Mouse (Mus musculus) embryonic facial prominence, embryonic 11.5 days (tissue): ENCODE results near the gene Rbm41. TPM values are rescaled to one million over a fixed set of nuclear protein-coding genes. Genes with fewer than 3 reads are reported as not detected.

Source experiments
- ATAC-seq: fragments of 200-750 bp; cut with Nextera tagmentation; replicated peaks from 2 replicates; pipeline ENCODE4 v1.8.0; 2017; ENCODE audit warnings: low read depth; ENCODE audit not compliant: insufficient number of reproducible peaks, low FRiP score, low TSS enrichment
- DNase-seq: peaks from one replicate; pipeline ENCODE4 v3.0.0-alpha.2; 2015; ENCODE audit warnings: low spot score
- H3K27ac ChIP-seq: fragments of 300-500 bp; sonication (generic); replicated peaks from 2 replicates; pipeline ENCODE4 v1.5.1; 2014; ENCODE audit warnings: mild to moderate bottlenecking, low read depth, low read length, control low read depth
- H3K27me3 ChIP-seq: fragments of 300-500 bp; sonication (generic); 2 replicates; pipeline ENCODE4 v1.6.1; 2014; ENCODE audit warnings: mild to moderate bottlenecking, low read length, moderate library complexity, mixed read lengths; ENCODE audit not compliant: control insufficient read depth, insufficient read depth
- H3K36me3 ChIP-seq: fragments of 300-500 bp; sonication (generic); replicated peaks from 2 replicates; pipeline ENCODE4 v1.6.1; 2014; ENCODE audit warnings: low read depth, mild to moderate bottlenecking, low read length, moderate library complexity, mixed read lengths; ENCODE audit not compliant: control insufficient read depth, insufficient read depth
- H3K4me1 ChIP-seq: fragments of 300-500 bp; sonication (generic); 2 replicates; pipeline ENCODE4 v1.6.1; 2014; ENCODE audit warnings: low read length, mixed read lengths; ENCODE audit not compliant: control insufficient read depth, insufficient read depth
- H3K4me2 ChIP-seq: fragments of 300-500 bp; sonication (generic); 2 replicates; pipeline ENCODE4 v1.6.1; 2014; ENCODE audit warnings: low read depth, mild to moderate bottlenecking, control low read depth, low read length, moderate library complexity
- H3K4me3 ChIP-seq: fragments of 300-500 bp; sonication (generic); 2 replicates; pipeline ENCODE4 v1.5.1; 2014; ENCODE audit warnings: low read depth, low read length, control low read depth
- H3K9ac ChIP-seq: fragments of 300-500 bp; sonication (generic); replicated peaks from 2 replicates; pipeline ENCODE4 v1.6.1; 2014; ENCODE audit warnings: mild to moderate bottlenecking, control low read depth, low read length
- H3K9me3 ChIP-seq: fragments of 300-500 bp; sonication (generic); replicated peaks from 2 replicates; pipeline ENCODE4 v1.6.1; 2016; ENCODE audit warnings: mild to moderate bottlenecking, low read length, inconsistent platforms, mixed read lengths; ENCODE audit not compliant: control insufficient read depth
- WGBS: fragments of 180-500 bp; shearing (Covaris S2); extraction: QIAGEN DNeasy Blood & Tissue Kit; methylation state at CpG from one replicate; pipeline ENCODE4 v1.1.7; 2014; 5-methylcytosine and 5-hydroxymethylcytosine counted together
- polyA plus RNA-seq: library from polyadenylated mRNA; unstranded; fragments of >200 nt; fragmentation: Nextera tagmentation; extraction: Ambion mirVana; gene quantifications from 2 replicates; pipeline ENCODE4 v1.2.1, GENCODE M21; 2014

Rbm41 gene
- 7.9 and 9.6 TPM in 2 replicates for polyA plus RNA-seq

DNA sequence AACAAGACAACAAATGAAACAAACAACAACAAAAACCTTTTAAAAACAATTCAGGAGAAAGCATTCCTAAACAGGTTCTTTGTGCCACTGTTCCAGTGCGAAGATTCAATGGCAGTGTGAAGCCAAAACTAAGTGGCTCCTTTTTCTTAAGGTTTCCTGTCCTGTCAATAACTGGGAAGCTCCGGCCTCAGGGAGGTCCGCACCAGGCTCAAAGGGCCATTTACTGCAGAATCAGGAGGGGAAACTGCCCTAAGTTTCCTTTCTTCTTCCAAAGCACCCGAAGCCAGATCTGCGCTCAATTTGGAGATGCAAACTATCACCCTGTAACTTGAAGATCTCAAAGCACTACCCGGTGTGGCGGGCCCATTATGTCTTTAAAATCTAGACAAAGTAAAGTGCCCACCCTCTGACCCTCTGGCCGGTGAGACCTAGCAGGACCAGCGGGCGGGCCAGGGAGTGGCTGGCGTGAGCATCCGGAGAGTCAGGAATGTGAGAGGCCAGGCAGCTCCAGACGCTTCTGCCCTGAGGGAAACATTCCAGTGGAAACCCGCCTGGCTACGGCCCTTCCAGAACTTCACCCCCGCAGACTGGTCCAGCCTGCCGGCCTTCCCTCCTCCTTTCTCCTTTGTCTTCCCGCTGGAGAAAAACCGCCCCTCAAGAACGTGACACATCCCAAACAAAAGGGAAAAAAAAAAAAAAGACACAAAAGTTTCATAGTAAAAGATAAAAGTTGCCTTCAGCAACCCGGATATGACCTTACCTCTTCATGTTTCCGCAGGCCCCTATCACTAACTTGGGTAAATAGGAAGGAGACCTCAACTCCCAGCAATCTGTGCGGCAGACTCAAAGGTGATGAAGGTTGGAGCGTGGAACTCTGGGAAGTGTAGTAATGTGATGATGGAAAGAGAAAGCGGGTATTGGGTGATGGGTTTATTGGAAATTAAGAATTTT, at the start of gene Rbm41:
TSS of gene Rbm41 (minus strand) at position 856 of the 951 bp plus-strand sequence.
- Histone ChIP-seq H3K9ac (peak within 1 kb of the TSS; percentile 60), H3K4me3 (peak within 1 kb of the TSS; percentile 47), H3K27me3 (no peaks in the 10 kb centered on the region), H3K4me2 (peak within 1 kb of the TSS; percentile 43), H3K27ac (no peak within 1 kb of the TSS), H3K9me3 (no peaks in the 10 kb centered on the region), H3K4me1 (no peaks in the 10 kb centered on the region), H3K36me3 (no peaks in the 10 kb centered on the region)
- ATAC-seq: peak; percentile 82
- DNase-seq: peak; percentile 77
- 16% methylated on average over 24 of the region's 25 CpGs for WGBS

DNA sequence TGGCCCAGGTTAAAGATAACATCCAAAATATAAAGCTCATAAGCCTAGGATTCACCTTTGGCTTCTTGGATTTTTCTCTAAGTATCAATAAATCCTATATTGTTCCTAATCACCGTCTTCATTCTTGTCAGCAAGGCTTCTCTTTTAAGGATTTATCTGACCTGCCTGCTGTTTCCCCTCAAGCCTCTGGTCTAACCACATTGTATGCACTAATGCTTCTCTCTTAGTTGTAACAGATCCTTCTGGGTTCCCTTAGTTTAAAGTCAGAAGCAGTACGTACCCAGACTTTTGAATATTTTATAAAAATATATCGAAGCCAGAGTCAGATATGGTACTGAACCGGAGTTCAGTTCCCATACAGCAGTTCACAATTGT, 283 bp upstream of the Rbm41 start:
- no peak for DNase-seq
- no peaks in the 10 kb centered on the region for H3K36me3 ChIP-seq
- no peak overlapping the region; the same call in 1 of the 2 replicates for H3K4me3 ChIP-seq
- no peak for ATAC-seq
- H3K4me2 ChIP-seq: no peak overlapping the region
- WGBS: 82% methylated on average over 4 of the region's 4 CpGs
- no peaks in the 10 kb centered on the region for H3K9me3 ChIP-seq
- H3K27ac ChIP-seq: no peak overlapping the region
- H3K9ac ChIP-seq: no peak overlapping the region
- H3K27me3 ChIP-seq: no peaks in the 10 kb centered on the region
- H3K4me1 ChIP-seq: no peaks in the 10 kb centered on the region

DNA sequence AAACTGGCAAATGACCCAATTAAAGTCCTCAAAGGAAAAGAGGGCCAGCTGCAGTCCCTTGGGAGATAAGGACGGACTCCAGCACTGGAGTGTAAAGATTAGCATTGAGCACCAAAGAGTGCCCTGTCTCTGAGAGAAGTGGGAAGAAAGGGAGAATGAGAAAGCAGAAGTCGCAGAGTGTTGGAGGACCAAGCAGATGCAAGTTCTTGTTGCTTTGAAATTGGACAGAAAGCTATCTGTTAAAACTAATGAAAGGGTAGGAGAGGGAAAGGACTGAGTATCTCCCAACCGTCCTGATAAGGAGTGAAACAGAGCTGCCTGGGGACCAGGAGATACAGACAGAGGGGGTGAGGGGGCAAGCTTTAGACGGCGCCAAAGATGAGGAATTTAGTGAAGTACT, 16.3 kb downstream of the Rbm41 start:
- H3K4me3 ChIP-seq: no peak overlapping the region
- 80% methylated on average over 5 of the region's 5 CpGs for WGBS
- DNase-seq: no peak
- no peaks in the 10 kb centered on the region for H3K27me3 ChIP-seq
- H3K9ac ChIP-seq: no peak overlapping the region
- no peak overlapping the region for H3K4me2 ChIP-seq
- no peaks in the 10 kb centered on the region for H3K4me1 ChIP-seq
- H3K36me3 ChIP-seq: no peaks in the 10 kb centered on the region
- no peak overlapping the region for H3K27ac ChIP-seq
- no peak for ATAC-seq
- no peaks in the 10 kb centered on the region for H3K9me3 ChIP-seq

DNA sequence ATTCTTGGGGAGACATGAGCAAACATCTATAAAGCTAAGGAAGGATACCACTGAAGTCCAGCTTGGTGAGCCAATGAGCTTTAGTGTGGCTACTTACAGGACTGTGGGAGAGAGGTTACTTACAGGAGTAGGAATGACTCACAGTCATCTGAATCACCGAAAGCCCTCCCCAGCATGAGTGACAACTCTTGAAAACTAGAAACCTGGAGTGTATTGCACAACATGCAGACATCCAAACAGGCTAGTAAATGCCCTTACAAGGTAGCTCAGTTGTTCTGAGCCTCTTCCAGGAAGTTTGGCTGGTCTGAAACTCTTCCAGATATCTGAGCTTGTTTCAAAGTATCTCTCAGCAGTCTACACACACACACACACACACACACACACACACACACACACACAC, 64.9 kb downstream of the Rbm41 start:
- Histone ChIP-seq H3K4me3 (no peak overlapping the region), H3K36me3 (no peaks in the 10 kb centered on the region), H3K27me3 (no peaks in the 10 kb centered on the region), H3K9me3 (no peaks in the 10 kb centered on the region), H3K9ac (no peak overlapping the region), H3K27ac (no peak overlapping the region), H3K4me1 (no peaks in the 10 kb centered on the region), H3K4me2 (no peak overlapping the region)
- 65% methylated on average over 1 of the region's 1 CpGs for WGBS
- no peak for ATAC-seq
- no peak for DNase-seq

DNA sequence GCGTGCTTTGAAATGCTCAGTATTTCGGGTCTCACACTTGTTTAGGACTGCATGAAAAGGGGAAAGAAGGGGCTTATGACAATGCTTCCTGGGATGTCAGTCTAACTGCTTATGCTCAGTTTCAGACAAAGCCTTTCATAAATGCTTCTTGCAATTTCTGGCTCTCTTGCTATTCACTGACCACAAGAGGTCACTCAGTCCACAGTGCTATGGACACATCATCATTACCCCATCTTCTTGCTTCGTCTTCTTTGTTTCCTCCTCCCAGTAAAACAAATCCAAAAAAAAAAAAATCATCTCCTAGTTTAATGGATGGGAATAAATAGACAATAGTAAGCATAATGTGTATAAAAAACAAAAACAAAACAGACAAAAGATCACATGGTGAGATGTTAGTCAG, 65.9 kb downstream of the Rbm41 start:
- no peak overlapping the region for H3K9ac ChIP-seq
- H3K4me3 ChIP-seq: no peak overlapping the region
- no peaks in the 10 kb centered on the region for H3K9me3 ChIP-seq
- DNase-seq: no peak
- WGBS: 77% methylated on average over 3 of the region's 3 CpGs
- H3K27me3 ChIP-seq: no peaks in the 10 kb centered on the region
- H3K4me1 ChIP-seq: no peaks in the 10 kb centered on the region
- H3K4me2 ChIP-seq: no peak overlapping the region
- no peaks in the 10 kb centered on the region for H3K36me3 ChIP-seq
- ATAC-seq: no peak
- no peak overlapping the region for H3K27ac ChIP-seq

DNA sequence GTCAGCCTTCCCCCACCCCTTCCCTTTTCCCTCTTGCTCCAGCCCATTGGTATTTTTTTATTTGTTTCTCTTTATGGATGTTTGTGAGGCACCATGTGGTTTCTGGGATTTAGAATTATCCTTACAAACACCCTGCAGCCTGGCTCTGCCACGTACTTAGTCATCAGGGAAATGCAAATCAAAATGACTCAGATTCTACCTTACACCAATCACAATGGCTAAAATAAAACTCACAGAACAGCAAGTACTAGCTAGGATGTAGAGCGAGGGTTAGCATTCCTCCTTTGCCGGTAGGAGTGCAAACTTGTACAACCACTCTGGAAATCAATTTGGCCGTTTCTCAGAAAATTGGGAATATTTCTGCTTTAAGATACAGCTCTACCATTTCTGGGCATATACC, 77.8 kb downstream of the Rbm41 start:
- WGBS: 83% methylated on average over 4 of the region's 4 CpGs

DNA sequence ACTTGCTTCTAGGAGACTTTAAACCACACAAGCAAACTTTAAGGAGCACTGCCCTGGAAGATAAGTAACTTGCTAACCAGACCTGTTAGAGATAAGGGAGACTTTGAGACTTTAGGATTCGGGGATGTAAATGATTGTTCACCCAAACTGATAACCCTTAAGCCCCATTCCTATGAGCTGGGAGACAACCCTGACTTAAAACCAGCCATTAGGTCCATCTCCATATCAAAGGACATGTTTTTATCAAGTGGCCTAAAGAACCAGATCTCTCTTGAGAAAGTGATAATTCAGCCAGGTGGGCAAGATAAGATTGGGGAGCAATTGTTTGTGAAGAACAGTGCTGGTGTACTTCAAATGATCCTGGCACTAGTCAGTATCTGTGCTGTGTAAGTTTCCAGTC, 107.0 kb downstream of the Rbm41 start:
- Histone ChIP-seq H3K4me3 (no peak overlapping the region), H3K4me1 (no peaks in the 10 kb centered on the region), H3K9ac (no peak overlapping the region), H3K27me3 (no peaks in the 10 kb centered on the region), H3K36me3 (no peaks in the 10 kb centered on the region), H3K9me3 (no peaks in the 10 kb centered on the region), H3K4me2 (no peak overlapping the region), H3K27ac (no peak overlapping the region)
- 74% methylated on average over 1 of the region's 1 CpGs for WGBS
- no peak for DNase-seq
- ATAC-seq: no peak

More for the DNA sequence above, 77.8 kb downstream of the Rbm41 start:
- no peaks in the 10 kb centered on the region for H3K9me3 ChIP-seq
- no peaks in the 10 kb centered on the region for H3K36me3 ChIP-seq
- no peak overlapping the region for H3K9ac ChIP-seq
- no peaks in the 10 kb centered on the region for H3K27me3 ChIP-seq
- no peak overlapping the region for H3K27ac ChIP-seq
- no peak overlapping the region for H3K4me3 ChIP-seq
- H3K4me2 ChIP-seq: no peak overlapping the region
- no peak for ATAC-seq
- no peak for DNase-seq
- H3K4me1 ChIP-seq: no peaks in the 10 kb centered on the region

DNA sequence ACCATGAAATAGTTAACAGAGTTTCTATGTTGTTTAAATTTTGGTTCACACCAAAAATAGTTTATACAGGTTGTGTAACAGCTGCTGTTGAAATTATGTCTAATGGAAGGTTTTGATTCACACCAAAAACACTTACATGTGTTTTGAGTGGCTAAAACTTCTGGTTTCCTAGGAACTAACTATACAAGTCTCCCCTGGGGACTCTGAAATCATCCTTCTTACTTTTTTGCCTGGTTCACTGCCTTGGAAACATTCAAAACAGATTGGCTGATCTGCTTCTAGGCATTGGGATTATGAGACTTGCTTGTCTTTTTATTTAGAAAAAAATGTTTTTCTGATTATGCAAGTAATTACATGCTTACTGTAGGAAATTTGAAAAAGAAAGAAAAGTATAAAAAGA, 115.2 kb downstream of the Rbm41 start:
- no peak overlapping the region for H3K27ac ChIP-seq
- no peaks in the 10 kb centered on the region for H3K36me3 ChIP-seq
- no peaks in the 10 kb centered on the region for H3K27me3 ChIP-seq
- no peak overlapping the region for H3K4me3 ChIP-seq
- no peaks in the 10 kb centered on the region for H3K4me1 ChIP-seq
- H3K9ac ChIP-seq: no peak overlapping the region
- ATAC-seq (no peak), DNase-seq (no peak)
- no peak overlapping the region for H3K4me2 ChIP-seq
- no peaks in the 10 kb centered on the region for H3K9me3 ChIP-seq
